Mouse (Mus musculus) MEL (cell line): ENCODE results near the gene Ctnnbl1. TPM values are rescaled to one million over a fixed set of nuclear protein-coding genes. Genes with fewer than 3 reads are reported as not detected.

Experiments used
- DNase-seq: peaks from one replicate; pipeline ENCODE4 v3.0.0; 2011; ENCODE audit warnings: low read depth, low spot score
- H3K27ac ChIP-seq: 2 replicates; pipeline ENCODE4 v1.5.1; 2012; ENCODE audit warnings: low read depth, mild to moderate bottlenecking, control low read depth, low read length, moderate library complexity; ENCODE audit not compliant: control insufficient read depth
- H3K27me3 ChIP-seq, 2 experiments: fragments of 150-350 bp in 1 of 2; sonication (generic) in 1 of 2; 2 replicates each; pipeline ENCODE4 v1.6.1; 2012; ENCODE audit warnings: low read length in 2 of 2, mild to moderate bottlenecking in 2 of 2, improper control_type of control experiment in 1 of 2, moderate library complexity in 1 of 2; ENCODE audit not compliant: insufficient read depth in 2 of 2, control insufficient read depth in 1 of 2
- H3K36me3 ChIP-seq, 2 experiments: 2 replicates each; pipeline ENCODE4 v1.6.1; 2012 to 2014; ENCODE audit warnings: low read length in 2 of 2, improper control_type of control experiment in 1 of 2, inconsistent platforms in 1 of 2, mild to moderate bottlenecking in 1 of 2; ENCODE audit not compliant: insufficient read depth in 2 of 2, control insufficient read depth in 1 of 2
- H3K4me1 ChIP-seq, 2 experiments: fragments of 150-350 bp in 1 of 2; sonication (generic) in 1 of 2; 2 replicates each; pipeline ENCODE4 v1.6.1; 2012; ENCODE audit warnings: low read length in 2 of 2, improper control_type of control experiment in 1 of 2, mild to moderate bottlenecking in 1 of 2; ENCODE audit not compliant: insufficient read depth in 2 of 2, control insufficient read depth in 1 of 2
- H3K4me3 ChIP-seq, 2 experiments: fragments of 150-350 bp in 1 of 2; sonication (generic) in 1 of 2; 2 replicates each; pipeline ENCODE4 v1.5.1; 2012; ENCODE audit warnings: low read depth in 2 of 2, low read length in 2 of 2, mild to moderate bottlenecking in 2 of 2, moderate library complexity in 2 of 2, control low read depth in 1 of 2, improper control_type of control experiment in 1 of 2; ENCODE audit not compliant: control insufficient read depth in 1 of 2, insufficient read depth in 1 of 2
- H3K79me2 ChIP-seq: 2 replicates; pipeline ENCODE4 v1.6.1; 2012; ENCODE audit warnings: mild to moderate bottlenecking, low read length, moderate library complexity; ENCODE audit not compliant: control insufficient read depth, poor library complexity, insufficient read depth
- H3K9ac ChIP-seq: 2 replicates; pipeline ENCODE4 v1.6.1; 2012; ENCODE audit warnings: low read depth, mild to moderate bottlenecking, control low read depth, low read length, moderate library complexity; ENCODE audit not compliant: control insufficient read depth, poor library complexity, severe bottlenecking
- H3K9me3 ChIP-seq: fragments of 150-350 bp; sonication (generic); replicated peaks from 2 replicates; pipeline ENCODE4 v1.6.1; 2012; ENCODE audit warnings: mild to moderate bottlenecking, low read length, improper control_type of control experiment, moderate library complexity; ENCODE audit not compliant: insufficient read depth
- E2F4 ChIP-seq: IDR thresholded peaks from 2 replicates; pipeline ENCODE4 v1.6.1; 2011; ENCODE audit warnings: low read depth, low read length, improper control_type of control experiment, borderline replicate concordance
- ETS1 ChIP-seq: IDR thresholded peaks from 2 replicates; pipeline ENCODE4 v1.6.1; 2012; ENCODE audit warnings: low read depth, mild to moderate bottlenecking, inconsistent platforms, low read length, improper control_type of control experiment, moderate library complexity
- GABPA ChIP-seq: IDR thresholded peaks from 2 replicates; pipeline ENCODE4 v1.6.1; 2012; ENCODE audit warnings: low read depth, mild to moderate bottlenecking, inconsistent platforms, low read length, improper control_type of control experiment, moderate library complexity
- HCFC1 ChIP-seq: IDR thresholded peaks from 2 replicates; pipeline ENCODE4 v1.6.1; 2012; ENCODE audit warnings: low read depth, mild to moderate bottlenecking, inconsistent platforms, low read length, improper control_type of control experiment, moderate library complexity
- MAFK ChIP-seq: IDR thresholded peaks from 2 replicates; pipeline ENCODE4 v1.6.1; 2011; ENCODE audit warnings: low read depth, mild to moderate bottlenecking, low read length, improper control_type of control experiment, borderline replicate concordance
- MAZ ChIP-seq: IDR thresholded peaks from 2 replicates; pipeline ENCODE4 v1.6.1; 2012; ENCODE audit warnings: low read depth, mild to moderate bottlenecking, inconsistent platforms, low read length, improper control_type of control experiment
- MEF2A ChIP-seq: IDR thresholded peaks from 2 replicates; pipeline ENCODE4 v1.6.1; 2014; ENCODE audit warnings: low read depth, mild to moderate bottlenecking, inconsistent platforms, low read length, improper control_type of control experiment; ENCODE audit not compliant: poor library complexity, insufficient replicate concordance, severe bottlenecking; ENCODE audit errors: extremely low read depth
- MYC ChIP-seq: IDR thresholded peaks from 2 replicates; pipeline ENCODE4 v1.6.1; 2011; ENCODE audit warnings: low read depth, mild to moderate bottlenecking, low read length, improper control_type of control experiment, moderate library complexity
- NRF1 ChIP-seq: IDR thresholded peaks from 2 replicates; pipeline ENCODE4 v1.6.1; 2014; ENCODE audit warnings: low read depth, mild to moderate bottlenecking, inconsistent platforms, low read length, improper control_type of control experiment, moderate library complexity; ENCODE audit not compliant: poor library complexity, insufficient read depth, severe bottlenecking
- POLR2AphosphoS2 ChIP-seq: IDR thresholded peaks from 2 replicates; pipeline ENCODE4 v1.6.1; 2011; ENCODE audit warnings: low read length, improper control_type of control experiment
- RAD21 ChIP-seq: IDR thresholded peaks from 2 replicates; pipeline ENCODE4 v1.6.1; 2011; ENCODE audit warnings: mild to moderate bottlenecking, low read depth, low read length, improper control_type of control experiment
- RCOR1 ChIP-seq: IDR thresholded peaks from 2 replicates; pipeline ENCODE4 v1.6.1; 2012; ENCODE audit warnings: low read depth, mild to moderate bottlenecking, inconsistent platforms, low read length, improper control_type of control experiment
- SIN3A ChIP-seq: IDR thresholded peaks from 2 replicates; pipeline ENCODE4 v1.6.1; 2012; ENCODE audit warnings: low read length, improper control_type of control experiment, inconsistent platforms
- SMC3 ChIP-seq: IDR thresholded peaks from 2 replicates; pipeline ENCODE4 v1.6.1; 2011; ENCODE audit warnings: low read depth, low read length, improper control_type of control experiment
- TCF12 ChIP-seq: IDR thresholded peaks from 2 replicates; pipeline ENCODE4 v1.6.1; 2014; ENCODE audit warnings: low read depth, mild to moderate bottlenecking, inconsistent platforms, low read length, improper control_type of control experiment, moderate library complexity
- USF1 ChIP-seq: IDR thresholded peaks from 2 replicates; pipeline ENCODE4 v1.6.1; 2014; ENCODE audit warnings: low read depth, mild to moderate bottlenecking, inconsistent platforms, low read length, improper control_type of control experiment, moderate library complexity
- USF2 ChIP-seq, 2 experiments: IDR thresholded peaks; 2 replicates each; pipeline ENCODE4 v1.6.1; 2011 to 2012; ENCODE audit warnings: improper control_type of control experiment in 2 of 2, low read length in 2 of 2, borderline replicate concordance in 1 of 2, inconsistent platforms in 1 of 2, low read depth in 1 of 2, mild to moderate bottlenecking in 1 of 2; ENCODE audit not compliant: insufficient read depth in 1 of 2
- ZC3H11A ChIP-seq: IDR thresholded peaks from 2 replicates; pipeline ENCODE4 v1.6.1; 2012; ENCODE audit warnings: low read depth, mild to moderate bottlenecking, inconsistent platforms, low read length, improper control_type of control experiment
- ZKSCAN1 ChIP-seq: IDR thresholded peaks from 2 replicates; pipeline ENCODE4 v1.6.1; 2012; ENCODE audit warnings: low read depth, mild to moderate bottlenecking, inconsistent platforms, low read length, improper control_type of control experiment, moderate library complexity
- ZMIZ1 ChIP-seq: IDR thresholded peaks from 2 replicates; pipeline ENCODE4 v1.6.1; 2012; ENCODE audit warnings: low read depth, mild to moderate bottlenecking, inconsistent platforms, low read length, improper control_type of control experiment, moderate library complexity
- ZNF384 ChIP-seq: IDR thresholded peaks from 2 replicates; pipeline ENCODE4 v1.6.1; 2012; ENCODE audit warnings: low read depth, mild to moderate bottlenecking, inconsistent platforms, low read length, improper control_type of control experiment
- polyA plus RNA-seq, 2 experiments: library from polyadenylated mRNA; stranded (reverse) in 1 of 2; unstranded in 1 of 2; fragments of >175 nt in 1 of 2; fragments of >200 nt in 1 of 2; gene quantifications; 2 replicates each; pipeline versions ENCODE4 v1.2.1 to v1.2.4; 2012; ENCODE audit warnings: low replicate concordance in 2 of 2, low read depth in 1 of 2; ENCODE audit not compliant: insufficient read length in 2 of 2, insufficient read depth in 1 of 2, missing spikeins in 1 of 2
- total RNA-seq: library from RNA; depleted of rRNA; stranded (reverse); fragments of 300-350 nt; gene quantifications from 2 replicates; pipeline ENCODE4 v1.2.3, GENCODE M21; 2012

Gene Ctnnbl1
- total and polyA plus RNA-seq, 3 experiments = 60.7 to 61.7 TPM; not detected in 1

DNA sequence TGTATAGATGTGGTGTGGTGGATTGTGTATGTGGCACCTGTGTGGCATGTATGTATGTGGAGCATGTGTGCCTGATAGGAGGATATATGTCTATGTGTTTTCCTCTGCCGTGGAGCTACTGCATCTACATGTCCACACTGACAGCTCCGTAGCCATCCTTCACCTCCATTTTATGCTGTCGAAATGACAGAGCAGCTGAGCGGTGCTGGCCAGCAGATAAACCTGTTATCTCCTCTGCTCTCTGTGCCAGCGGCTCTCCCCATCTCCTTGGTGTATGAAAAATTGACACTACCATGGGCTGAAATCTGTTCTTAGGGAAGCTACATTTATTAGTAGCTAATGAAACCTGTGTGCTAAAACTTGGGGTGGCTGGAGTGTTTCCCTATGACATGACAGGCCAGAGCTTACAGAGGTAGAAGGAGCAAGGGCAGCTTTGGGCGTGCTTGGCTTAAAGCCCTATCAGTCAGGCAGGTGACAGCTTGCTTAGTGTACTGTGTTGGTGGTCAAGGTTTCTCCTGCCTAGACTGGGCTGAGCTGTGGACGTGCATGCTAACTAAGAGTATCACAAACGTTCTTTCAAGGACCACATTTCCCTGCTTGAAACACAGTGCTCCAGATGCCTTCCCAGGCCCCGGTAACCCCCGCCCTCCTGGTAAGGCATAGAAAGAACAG, 124.2 kb downstream of the Ctnnbl1 start:
- Histone ChIP-seq H3K4me1 (no peaks in the 10 kb centered on the region), H3K36me3 (no peaks in the 10 kb centered on the region)

DNA sequence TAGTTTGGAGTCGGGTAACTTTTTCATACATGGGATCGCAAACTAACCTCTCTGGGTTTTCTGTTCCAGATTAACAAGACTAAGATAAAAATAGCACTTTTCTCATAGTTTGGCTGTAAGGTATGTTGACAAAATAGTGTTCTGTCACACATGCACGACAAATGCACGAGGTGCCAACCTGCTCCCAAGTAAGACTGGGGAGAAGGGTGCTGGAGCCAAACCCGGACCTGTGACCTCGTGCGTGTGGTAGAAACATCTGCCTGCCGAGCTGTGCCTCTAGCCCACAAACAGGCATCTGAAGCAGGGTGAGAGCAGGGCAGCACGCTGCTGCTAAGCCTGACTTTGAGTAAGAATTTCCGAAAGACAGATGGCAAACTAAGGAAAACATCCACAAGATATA, 125.1 kb downstream of the Ctnnbl1 start:
- Histone ChIP-seq H3K4me3 (no peak overlapping the region), H3K36me3 (no peaks in the 10 kb centered on the region), H3K9me3 (no peaks in the 10 kb centered on the region), H3K9ac (no peak overlapping the region), H3K79me2 (no peaks in the 10 kb centered on the region), H3K4me1 (no peaks in the 10 kb centered on the region), H3K27me3 (no peaks in the 10 kb centered on the region), H3K27ac (no peak overlapping the region)
- no peak for DNase-seq
- no peak for TF ChIP-seq ZC3H11A

More for the DNA sequence above, 124.2 kb downstream of the Ctnnbl1 start:
- no peak for DNase-seq
- no peaks in the 10 kb centered on the region for H3K9me3 ChIP-seq
- H3K79me2 ChIP-seq = no peaks in the 10 kb centered on the region
- no peak overlapping the region for H3K9ac ChIP-seq
- H3K27ac ChIP-seq = no peak overlapping the region
- H3K27me3 ChIP-seq = no peaks in the 10 kb centered on the region
- no peak overlapping the region for H3K4me3 ChIP-seq
- TF ChIP-seq POLR2AphosphoS2 = no peak
- no peak for TF ChIP-seq ZNF384
- no peak for TF ChIP-seq MAFK
- TF ChIP-seq NRF1 = no peak
- no peak for TF ChIP-seq ZMIZ1
- no peak for TF ChIP-seq USF2 (IDR thresholded peaks at IDR 0.05; ENCODE audit: borderline replicate concordance in 1 of 2, insufficient read depth in 1 of 2, low read depth in 1 of 2, low read length in 2 of 2)
- no peak for TF ChIP-seq TCF12

GRCm38 (mm10) chr2:157867126-157867525, 129.9 kb downstream of the Ctnnbl1 start:
- Histone ChIP-seq H3K36me3 (no peaks in the 10 kb centered on the region), H3K4me1 (no peaks in the 10 kb centered on the region), H3K9me3 (no peaks in the 10 kb centered on the region), H3K4me3 (no peak overlapping the region), H3K9ac (no peak overlapping the region), H3K27ac (no peak overlapping the region), H3K27me3 (no peaks in the 10 kb centered on the region), H3K79me2 (no peaks in the 10 kb centered on the region)
- DNase-seq = no peak
- TF ChIP-seq E2F4 (no peak), GABPA (no peak), ZKSCAN1 (no peak), MEF2A (no peak), SMC3 (no peak), POLR2AphosphoS2 (no peak), MAFK (no peak), MAZ (no peak), MYC (no peak), USF1 (no peak), HCFC1 (no peak), RCOR1 (no peak), NRF1 (no peak), SIN3A (no peak), RAD21 (no peak), ZMIZ1 (no peak), ETS1 (no peak)
